Mouse (Mus musculus) limb, embryonic 14.5 days (tissue): ENCODE results near the gene Rfwd3. TPM values are rescaled to one million over a fixed set of nuclear protein-coding genes. Genes with fewer than 3 reads are reported as not detected.
A peak's percentile ranks its signal among the peaks of the same experiment; 100 is the strongest.

Experiments used
- ATAC-seq: fragments of 200-750 bp; cut with Nextera tagmentation; 2 replicates; pipeline ENCODE4 v1.8.0; 2017; ENCODE audit warnings: low read depth, moderate number of reproducible peaks, moderate TSS enrichment; ENCODE audit not compliant: low FRiP score
- DNase-seq: peaks from one replicate; pipeline ENCODE4 v3.0.0-alpha.2; 2015; ENCODE audit warnings: low spot score
- H3K27ac ChIP-seq: fragments of 300-500 bp; sonication (generic); replicated peaks from 2 replicates; pipeline ENCODE4 v1.5.1; 2014; ENCODE audit warnings: low read depth, mild to moderate bottlenecking, low read length, moderate library complexity, mixed read lengths
- H3K27me3 ChIP-seq: fragments of 300-500 bp; sonication (generic); 2 replicates; pipeline ENCODE4 v1.6.1; 2014; ENCODE audit warnings: low read length, mixed read lengths; ENCODE audit not compliant: control insufficient read depth, insufficient read depth
- H3K36me3 ChIP-seq: fragments of 300-500 bp; sonication (generic); 2 replicates; pipeline ENCODE4 v1.6.1; 2014; ENCODE audit warnings: mild to moderate bottlenecking, low read length, moderate library complexity, mixed read lengths; ENCODE audit not compliant: control insufficient read depth, insufficient read depth
- H3K4me1 ChIP-seq: fragments of 300-500 bp; sonication (generic); 2 replicates; pipeline ENCODE4 v1.6.1; 2014; ENCODE audit warnings: antibody characterized with exemption, low read length, mixed read lengths; ENCODE audit not compliant: control insufficient read depth, insufficient read depth
- H3K4me2 ChIP-seq: fragments of 300-500 bp; sonication (generic); replicated peaks from 2 replicates; pipeline ENCODE4 v1.6.1; 2014; ENCODE audit warnings: low read depth, mild to moderate bottlenecking, low read length, moderate library complexity; ENCODE audit not compliant: severe bottlenecking
- H3K4me3 ChIP-seq: fragments of 300-500 bp; sonication (generic); replicated peaks from 2 replicates; pipeline ENCODE4 v1.5.1; 2014; ENCODE audit warnings: low read length
- H3K9ac ChIP-seq: fragments of 300-500 bp; sonication (generic); 2 replicates; pipeline ENCODE4 v1.6.1; 2014; ENCODE audit warnings: mild to moderate bottlenecking, low read depth, low read length, moderate library complexity; ENCODE audit not compliant: severe bottlenecking
- H3K9me3 ChIP-seq: fragments of 300-500 bp; sonication (generic); 2 replicates; pipeline ENCODE4 v1.6.1; 2016; ENCODE audit warnings: low read length; ENCODE audit not compliant: control insufficient read depth
- POLR2A ChIP-seq: fragments of 200-500 bp; IDR thresholded peaks from 2 replicates; pipeline ENCODE4 v1.8.0; 2012; ENCODE audit warnings: inconsistent platforms, mild to moderate bottlenecking, moderate library complexity, borderline replicate concordance; ENCODE audit not compliant: insufficient read depth, insufficient read length; ENCODE audit errors: extremely low read depth
- WGBS: fragments of 180-500 bp; shearing (Covaris S2); extraction: QIAGEN DNeasy Blood & Tissue Kit; methylation state at CpG from one replicate; pipeline ENCODE4 v1.1.7; 2014; 5-methylcytosine and 5-hydroxymethylcytosine counted together
- polyA plus RNA-seq, 2 experiments: library from polyadenylated mRNA; depleted of rRNA in 1 of 2; stranded (reverse) in 1 of 2; unstranded in 1 of 2; fragments of >200 nt; fragmentation: Nextera tagmentation in 1 of 2; extraction: Ambion mirVana in 1 of 2; gene quantifications; 2 replicates each; pipeline versions ENCODE4 v1.2.1 to v1.2.3; 2012 to 2014

Rfwd3 gene
- polyA plus RNA-seq (2012; rRNA removed) = 27.6 and 28.3 TPM in 2 replicates
- polyA plus RNA-seq (2014; fragmentation: Nextera tagmentation; extraction: Ambion mirVana) = 39.7 and 44.3 TPM in 2 replicates

DNA sequence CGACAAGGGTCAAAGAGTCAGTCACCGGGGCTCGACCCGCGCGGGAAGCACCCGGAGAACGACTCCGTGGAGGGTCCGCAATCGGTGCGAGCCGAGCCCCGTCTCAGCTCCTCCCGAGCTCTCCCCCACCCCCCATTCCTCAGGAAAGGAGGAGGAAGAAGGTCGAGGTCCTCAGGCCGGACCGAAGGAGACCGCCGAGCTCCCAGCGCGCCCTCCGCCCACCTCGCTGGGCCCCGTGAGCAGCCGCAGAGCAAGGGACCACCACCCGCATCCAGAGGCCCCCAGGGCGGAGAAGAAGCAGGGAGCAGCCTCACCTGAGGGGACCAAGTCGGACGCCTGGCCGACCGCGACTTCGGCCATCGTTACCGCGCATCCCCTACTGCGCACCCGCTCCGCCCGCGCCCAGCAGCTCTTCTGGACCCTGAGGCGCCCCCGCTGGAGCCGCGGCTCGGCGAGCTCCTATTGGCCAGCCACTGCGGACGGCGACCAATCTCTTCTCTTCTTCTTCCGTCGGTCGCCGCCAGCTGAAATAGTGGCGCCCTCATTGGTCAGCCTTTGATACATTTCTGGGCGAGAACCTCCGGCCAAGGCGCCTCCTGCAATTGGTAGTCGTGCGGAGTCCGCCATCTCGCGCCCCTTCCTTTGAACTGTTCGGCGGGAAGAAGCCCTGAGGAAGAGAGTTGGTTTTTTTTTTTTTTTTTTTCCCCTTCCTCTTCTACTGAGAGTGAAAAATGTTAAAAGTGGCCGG, at the start of gene Rfwd3:
Gene Rfwd3, minus strand, starts transcription at position 402 of the 748 bp plus-strand sequence.
- TF ChIP-seq POLR2A = peak; percentile 48; the same call in 1 of the 2 replicates

DNA sequence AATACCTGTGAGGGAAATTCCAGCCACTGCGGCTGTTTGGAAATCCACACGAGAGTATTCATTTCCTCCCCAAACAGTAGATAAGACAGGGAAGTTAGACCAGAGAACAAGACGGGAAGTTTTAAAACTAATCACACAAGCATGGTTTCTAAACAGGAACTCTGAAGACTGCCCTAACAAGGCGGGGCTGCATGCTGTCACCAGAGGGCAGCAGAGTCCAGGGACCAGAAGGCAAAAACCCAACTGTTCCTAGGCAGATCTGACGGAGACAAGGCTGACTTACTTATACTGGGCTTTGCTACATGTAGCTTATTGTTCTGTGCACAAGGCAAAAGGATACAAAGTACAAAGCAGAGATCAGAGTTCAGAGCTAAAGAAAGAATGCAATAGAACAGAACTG, 43.2 kb upstream of the Rfwd3 start:
- Histone ChIP-seq H3K27ac (no peak overlapping the region), H3K4me3 (no peak overlapping the region), H3K9me3 (no peaks in the 10 kb centered on the region), H3K9ac (no peak overlapping the region), H3K4me2 (no peak overlapping the region), H3K36me3 (no peaks in the 10 kb centered on the region), H3K27me3 (peaks cover 7% of the 10 kb centered on the region; the same call in 1 of the 2 replicates), H3K4me1 (no peaks in the 10 kb centered on the region; the same call in 1 of the 2 replicates)
- no peak for TF ChIP-seq POLR2A
- peak; percentile 76 for DNase-seq
- WGBS = 14% methylated on average over 5 of the region's 5 CpGs
- ATAC-seq = no peak

More for the DNA sequence above, at the start of gene Rfwd3:
- Histone ChIP-seq H3K27ac (peak within 1 kb of the TSS; percentile 84), H3K4me1 (0 out of 2 replicates have a peak, but pooled peaks cover 2% of the 10 kb centered on the region), H3K9ac (peak within 1 kb of the TSS; percentile 85), H3K36me3 (peaks cover 19% of the 10 kb centered on the region), H3K4me2 (peak within 1 kb of the TSS; percentile 66), H3K4me3 (peak within 1 kb of the TSS; percentile 93), H3K27me3 (no peaks in the 10 kb centered on the region), H3K9me3 (no peaks in the 10 kb centered on the region)
- DNase-seq (peak; percentile 98), ATAC-seq (peak; percentile 99)
- under 1% methylated on average over 42 of the region's 67 CpGs for WGBS

DNA sequence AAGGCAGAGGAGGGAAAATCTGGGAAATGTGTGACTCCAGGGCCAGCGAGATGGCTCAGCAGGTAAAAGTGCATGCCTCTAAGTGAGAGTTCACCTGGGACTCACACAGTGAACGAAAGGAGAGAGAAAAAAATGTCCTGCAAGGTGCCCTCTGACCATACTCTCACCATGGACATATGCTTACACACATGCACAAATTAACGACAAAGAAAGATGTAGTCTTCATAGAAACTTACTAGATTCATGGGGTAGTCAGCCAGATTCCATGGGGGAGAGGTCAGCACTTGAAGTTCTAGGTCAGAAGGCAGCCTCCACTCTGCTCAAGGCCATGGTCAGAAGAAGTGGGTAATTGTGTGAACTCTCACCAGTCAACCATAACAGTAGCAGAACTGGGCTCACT, 40.2 kb upstream of the Rfwd3 start:
- 75% methylated on average over 3 of the region's 3 CpGs for WGBS
- Histone ChIP-seq H3K4me2 (no peak overlapping the region), H3K4me1 (peaks cover 3% of the 10 kb centered on the region; the same call in 1 of the 2 replicates), H3K27ac (no peak overlapping the region), H3K4me3 (no peak overlapping the region), H3K36me3 (no peaks in the 10 kb centered on the region), H3K27me3 (peaks cover 21% of the 10 kb centered on the region; the same call in 1 of the 2 replicates), H3K9ac (no peak overlapping the region), H3K9me3 (no peaks in the 10 kb centered on the region)
- TF ChIP-seq POLR2A = no peak
- ATAC-seq = no peak
- DNase-seq = no peak

DNA sequence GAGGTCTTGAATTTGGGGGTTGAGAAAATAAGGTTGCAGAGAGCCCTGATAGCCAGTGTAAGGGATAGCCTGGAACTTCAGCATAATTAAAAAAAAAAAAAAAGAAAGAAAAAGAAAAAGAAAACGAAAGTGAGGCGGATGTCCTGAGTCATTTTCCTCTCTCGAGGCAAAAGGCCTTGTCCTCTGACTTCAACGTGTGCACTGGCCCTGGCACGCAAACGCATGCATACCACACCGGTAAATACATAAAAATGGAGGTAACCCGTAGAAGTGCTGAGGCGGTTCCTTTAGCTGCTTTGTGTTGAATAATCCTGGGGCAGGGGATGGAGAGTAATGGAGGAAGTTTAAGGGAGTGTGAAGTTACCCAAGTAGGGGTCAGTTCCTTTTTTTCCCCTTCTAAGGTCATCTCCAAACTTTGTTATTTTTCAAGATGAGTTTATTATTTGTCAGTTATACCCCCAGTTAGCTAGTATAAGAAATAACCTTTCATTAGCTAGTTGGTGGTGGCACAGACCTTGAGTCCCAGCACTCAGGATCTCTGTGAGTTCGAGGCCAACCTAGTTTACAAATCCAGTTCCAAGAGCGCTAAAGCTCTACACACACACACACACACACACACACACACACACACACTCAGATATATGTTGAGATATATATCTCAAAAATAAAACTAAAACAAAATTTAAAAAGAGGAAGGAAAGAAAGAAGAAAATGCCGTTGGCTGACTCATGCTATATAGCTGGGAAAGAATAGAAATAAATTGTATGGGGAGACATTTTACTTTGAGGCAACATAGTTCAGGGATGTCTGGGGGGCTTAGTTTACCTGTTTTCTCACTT, 38.6 kb upstream of the Rfwd3 start:
- H3K4me3 ChIP-seq = peak overlapping the region; percentile 35
- no peak for DNase-seq
- no peak overlapping the region for H3K27ac ChIP-seq
- no peak for ATAC-seq
- no peaks in the 10 kb centered on the region for H3K36me3 ChIP-seq
- peaks cover 21% of the 10 kb centered on the region; the same call in 1 of the 2 replicates for H3K27me3 ChIP-seq
- H3K4me1 ChIP-seq = peaks cover 3% of the 10 kb centered on the region; the same call in 1 of the 2 replicates
- H3K9me3 ChIP-seq = no peaks in the 10 kb centered on the region
- H3K9ac ChIP-seq = 0 out of 2 replicates have a peak overlapping the region, but pooled peaks have one; percentile 34
- no peak for TF ChIP-seq POLR2A
- WGBS = 44% methylated on average over 12 of the region's 12 CpGs
- peak overlapping the region; percentile 62 for H3K4me2 ChIP-seq

DNA sequence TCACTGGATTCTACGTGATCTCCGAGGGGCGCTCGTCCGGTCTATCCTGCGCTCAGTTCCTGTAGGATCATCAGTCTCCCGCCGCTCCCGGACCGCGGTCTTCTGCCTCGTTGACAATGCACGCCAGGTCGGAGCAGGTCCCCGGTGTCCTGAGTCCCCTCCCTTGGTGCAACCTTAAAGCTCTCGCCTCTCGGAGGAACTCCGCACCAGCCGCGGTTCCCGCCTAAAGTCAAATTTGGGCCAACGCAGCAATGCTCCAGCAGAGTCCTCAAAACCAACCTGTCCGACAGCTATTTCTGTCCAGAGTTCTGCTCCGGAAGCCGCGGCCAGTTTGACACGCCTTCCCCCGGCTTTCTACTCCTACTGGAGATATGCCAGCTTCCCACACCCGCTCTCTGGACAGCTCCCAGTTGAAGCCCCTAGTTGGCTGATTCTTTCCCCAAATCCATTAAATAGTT, 37.9 kb upstream of the Rfwd3 start, which contains the start of gene Mlkl:
Gene Mlkl, minus strand, starts transcription at position 288 of the 458 bp plus-strand sequence.
- H3K9ac ChIP-seq = peak within 1 kb of the TSS; percentile 34; the same call in 1 of the 2 replicates
- TF ChIP-seq POLR2A = no peak
- 1% methylated on average over 29 of the region's 29 CpGs for whole genome bisulfite sequencing
- H3K36me3 ChIP-seq = no peaks in the 10 kb centered on the region
- no peaks in the 10 kb centered on the region for H3K9me3 ChIP-seq
- peaks cover 3% of the 10 kb centered on the region; the same call in 1 of the 2 replicates for H3K4me1 ChIP-seq
- peaks cover 21% of the 10 kb centered on the region; the same call in 1 of the 2 replicates for H3K27me3 ChIP-seq
- DNase-seq = peak; percentile 53
- H3K4me3 ChIP-seq = peak within 1 kb of the TSS; percentile 35
- H3K27ac ChIP-seq = no peak within 1 kb of the TSS
- no peak for ATAC-seq
- peak within 1 kb of the TSS; percentile 62 for H3K4me2 ChIP-seq
